Mouse (Mus musculus) midbrain, embryonic 13.5 days (tissue): ENCODE data around the gene Ube2d2b. TPM values are rescaled to one million over a fixed set of nuclear protein-coding genes. Genes with fewer than 3 reads are reported as not detected.

Experiments
- ATAC-seq: fragments of 200-750 bp; cut with Nextera tagmentation; 2 replicates; pipeline ENCODE4 v1.8.0; 2017; ENCODE audit warnings: mild to moderate bottlenecking, moderate TSS enrichment, moderate library complexity
- H3K27ac ChIP-seq: fragments of 300-500 bp; sonication (generic); 2 replicates; pipeline ENCODE4 v1.5.1; 2015; ENCODE audit warnings: inconsistent platforms, mild to moderate bottlenecking, moderate library complexity
- H3K27me3 ChIP-seq: fragments of 300-500 bp; sonication (generic); 2 replicates; pipeline ENCODE4 v1.6.1; 2015; ENCODE audit warnings: mild to moderate bottlenecking, inconsistent platforms
- H3K36me3 ChIP-seq: fragments of 300-500 bp; sonication (generic); 2 replicates; pipeline ENCODE4 v1.6.1; 2015; ENCODE audit warnings: mild to moderate bottlenecking, inconsistent platforms
- H3K4me1 ChIP-seq: fragments of 300-500 bp; sonication (generic); replicated peaks from 2 replicates; pipeline ENCODE4 v1.6.1; 2015; ENCODE audit warnings: inconsistent platforms
- H3K4me2 ChIP-seq: fragments of 300-500 bp; sonication (generic); replicated peaks from 2 replicates; pipeline ENCODE4 v1.6.1; 2015; ENCODE audit warnings: moderate library complexity, mild to moderate bottlenecking, inconsistent platforms
- H3K4me3 ChIP-seq: fragments of 300-500 bp; sonication (generic); replicated peaks from 2 replicates; pipeline ENCODE4 v1.5.1; 2015; ENCODE audit warnings: mild to moderate bottlenecking, inconsistent platforms
- H3K9ac ChIP-seq: fragments of 300-500 bp; sonication (generic); replicated peaks from 2 replicates; pipeline ENCODE4 v1.6.1; 2015; ENCODE audit warnings: mild to moderate bottlenecking, inconsistent platforms
- H3K9me3 ChIP-seq: fragments of 300-500 bp; sonication (generic); 2 replicates; pipeline ENCODE4 v1.6.1; 2016; ENCODE audit warnings: mild to moderate bottlenecking, inconsistent platforms
- WGBS: fragments of 180-500 bp; shearing (Covaris S2); methylation state at CpG from one replicate; pipeline ENCODE4 v1.1.7; 2015; 5-methylcytosine and 5-hydroxymethylcytosine counted together
- polyA plus RNA-seq: library from polyadenylated mRNA; unstranded; fragments of >200 nt; fragmentation: Nextera tagmentation; extraction: Ambion mirVana; gene quantifications from 2 replicates; pipeline ENCODE4 v1.2.1, GENCODE M21; 2015

The Ube2d2b gene
- polyA plus RNA-seq, 1 experiment from 2014 or later, result 0.12 TPM

DNA sequence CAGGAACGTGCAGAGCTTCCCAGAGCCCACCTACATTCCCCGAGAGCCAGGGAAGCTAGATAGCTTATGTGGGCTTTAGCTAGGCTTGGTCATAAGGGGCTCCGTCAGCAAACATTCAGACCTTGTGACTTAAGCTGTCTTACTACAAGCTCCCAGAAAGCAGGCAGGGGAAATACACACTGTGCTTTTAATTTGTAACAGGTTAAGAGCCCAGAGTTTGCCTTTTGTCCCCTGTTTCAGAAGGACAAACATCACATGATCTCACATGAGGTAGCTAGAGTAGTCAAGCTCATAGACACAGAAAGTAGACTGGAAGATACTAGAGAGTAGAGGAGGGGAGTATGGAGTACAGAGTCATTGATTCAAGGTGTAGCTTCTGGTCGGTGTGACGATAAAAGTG is 50.8 kb downstream of the Ube2d2b start:
- WGBS, result 81% methylated on average over 5 of the region's 5 CpGs
- no peak for ATAC-seq
- Histone ChIP-seq H3K9ac (no peak overlapping the region), H3K4me1 (no peaks in the 10 kb centered on the region), H3K27ac (no peak overlapping the region), H3K9me3 (no peaks in the 10 kb centered on the region), H3K4me2 (no peak overlapping the region), H3K27me3 (no peaks in the 10 kb centered on the region), H3K36me3 (no peaks in the 10 kb centered on the region), H3K4me3 (no peak overlapping the region)

Other genes starting within 250 kb of the Ube2d2b start
- 21.9 and 23.6 TPM in 2 replicates for gene Rpap2, start 232.7 kb upstream of the Ube2d2b start, polyA plus RNA-seq
- gene Glmn, start 232.2 kb upstream of the Ube2d2b start, polyA plus RNA-seq, result 32.6 and 42.3 TPM in 2 replicates
- not detected in 2 replicates for gene Gfi1, start 104.1 kb upstream of the Ube2d2b start, polyA plus RNA-seq
- 40.8 and 44.3 TPM in 2 replicates for gene Evi5, start 45.0 kb downstream of the Ube2d2b start, polyA plus RNA-seq
- 68.4 and 73.7 TPM in 2 replicates for gene Rpl5, start 70.4 kb downstream of the Ube2d2b start, polyA plus RNA-seq
- 36.0 and 38.7 TPM in 2 replicates for gene Fam69a, start 157.0 kb downstream of the Ube2d2b start, polyA plus RNA-seq
- 140 and 146 TPM in 2 replicates for gene Mtf2, start 235.6 kb downstream of the Ube2d2b start, polyA plus RNA-seq